Mouse (Mus musculus): ENCODE results near the gene Fam98a. TPM values are rescaled to one million over a fixed set of nuclear protein-coding genes. Genes with fewer than 3 reads are reported as not detected.
A peak's percentile ranks its signal among the peaks of the same experiment; 100 is the strongest.

The Fam98a gene
- 89.0 and 94.7 TPM in 2 replicates for polyA plus RNA-seq (2011; ENCODE audit: insufficient read length, low read depth, missing spikeins)

GRCm38 (mm10) chr17:75551512-75552400 lies at the start of gene Fam98a:
TSS of gene Fam98a (minus strand) at chr17:75551946.
- TF ChIP-seq CTCF (IDR thresholded peaks at IDR 0.05; ENCODE audit: borderline replicate concordance, insufficient read depth, low read length) = peak; percentile 19; the same call in 1 of the 2 replicates
- peak; percentile 87 for TF ChIP-seq POLR2A (IDR thresholded peaks at IDR 0.05; ENCODE audit: low read depth, low read length)
- no peak within 1 kb of the TSS for H3K27ac ChIP-seq (ENCODE audit: insufficient read depth, low read length)
- H3K4me3 ChIP-seq (ENCODE audit: insufficient read depth, low read length) = peak within 1 kb of the TSS; percentile 80
- 0 out of 2 replicates have a peak, but pooled peaks cover 3% of the 10 kb centered on the region for H3K4me1 ChIP-seq (ENCODE audit: control insufficient read depth, insufficient read depth, low read length)

GRCm38 (mm10) chr17:75598652-75599051 lies 46.9 kb upstream of the Fam98a start:
- H3K27ac ChIP-seq (ENCODE audit: insufficient read depth, low read length) = no peak overlapping the region
- H3K4me3 ChIP-seq (ENCODE audit: insufficient read depth, low read length) = no peak overlapping the region
- H3K4me1 ChIP-seq (ENCODE audit: control insufficient read depth, insufficient read depth, low read length) = no peaks in the 10 kb centered on the region
- no peak for TF ChIP-seq CTCF (IDR thresholded peaks at IDR 0.05; ENCODE audit: borderline replicate concordance, insufficient read depth, low read length)
- no peak for TF ChIP-seq POLR2A (IDR thresholded peaks at IDR 0.05; ENCODE audit: low read depth, low read length)

- Histone ChIP-seq H3K4me3 (ENCODE audit: insufficient read depth, low read length) (no peak overlapping the region), H3K27ac (ENCODE audit: insufficient read depth, low read length) (no peak overlapping the region), H3K4me1 (ENCODE audit: control insufficient read depth, insufficient read depth, low read length) (no peaks in the 10 kb centered on the region)
- no peak for TF ChIP-seq CTCF (IDR thresholded peaks at IDR 0.05; ENCODE audit: borderline replicate concordance, insufficient read depth, low read length)
- no peak for TF ChIP-seq POLR2A (IDR thresholded peaks at IDR 0.05; ENCODE audit: low read depth, low read length)
These were observed 31.0 kb upstream of the Fam98a start for GRCm38 (mm10) chr17:75582738-75583137.

- Histone ChIP-seq H3K27ac (ENCODE audit: insufficient read depth, low read length) (no peak overlapping the region), H3K4me3 (ENCODE audit: insufficient read depth, low read length) (no peak overlapping the region), H3K4me1 (ENCODE audit: control insufficient read depth, insufficient read depth, low read length) (no peaks in the 10 kb centered on the region)
- TF ChIP-seq CTCF (IDR thresholded peaks at IDR 0.05; ENCODE audit: borderline replicate concordance, insufficient read depth, low read length) = no peak
- TF ChIP-seq POLR2A (IDR thresholded peaks at IDR 0.05; ENCODE audit: low read depth, low read length) = no peak
These were observed 23.9 kb upstream of the Fam98a start for GRCm38 (mm10) chr17:75575608-75576007.

GRCm38 (mm10) chr17:75558041-75558440 lies 6.3 kb upstream of the Fam98a start:
- no peak overlapping the region for H3K4me3 ChIP-seq (ENCODE audit: insufficient read depth, low read length)
- no peak for TF ChIP-seq POLR2A (IDR thresholded peaks at IDR 0.05; ENCODE audit: low read depth, low read length)
- no peak for TF ChIP-seq CTCF (IDR thresholded peaks at IDR 0.05; ENCODE audit: borderline replicate concordance, insufficient read depth, low read length)
- no peak overlapping the region for H3K27ac ChIP-seq (ENCODE audit: insufficient read depth, low read length)
- no peaks in the 10 kb centered on the region for H3K4me1 ChIP-seq (ENCODE audit: control insufficient read depth, insufficient read depth, low read length)

GRCm38 (mm10) chr17:75557031-75557430 lies 5.3 kb upstream of the Fam98a start:
- TF ChIP-seq CTCF (IDR thresholded peaks at IDR 0.05; ENCODE audit: borderline replicate concordance, insufficient read depth, low read length) (no peak), POLR2A (IDR thresholded peaks at IDR 0.05; ENCODE audit: low read depth, low read length) (no peak)
- no peak overlapping the region for H3K27ac ChIP-seq (ENCODE audit: insufficient read depth, low read length)
- no peaks in the 10 kb centered on the region for H3K4me1 ChIP-seq (ENCODE audit: control insufficient read depth, insufficient read depth, low read length)
- H3K4me3 ChIP-seq (ENCODE audit: insufficient read depth, low read length) = no peak overlapping the region

GRCm38 (mm10) chr17:75550771-75551413 lies 854 bp downstream of the Fam98a start:
- Histone ChIP-seq H3K4me1 (ENCODE audit: control insufficient read depth, insufficient read depth, low read length) (0 out of 2 replicates have a peak, but pooled peaks cover 3% of the 10 kb centered on the region), H3K27ac (ENCODE audit: insufficient read depth, low read length) (no peak overlapping the region), H3K4me3 (ENCODE audit: insufficient read depth, low read length) (peak overlapping the region; percentile 80)
- TF ChIP-seq CTCF (IDR thresholded peaks at IDR 0.05; ENCODE audit: borderline replicate concordance, insufficient read depth, low read length) (no peak), POLR2A (IDR thresholded peaks at IDR 0.05; ENCODE audit: low read depth, low read length) (no peak)

- no peak for TF ChIP-seq CTCF (IDR thresholded peaks at IDR 0.05; ENCODE audit: borderline replicate concordance, insufficient read depth, low read length)
- no peak for TF ChIP-seq POLR2A (IDR thresholded peaks at IDR 0.05; ENCODE audit: low read depth, low read length)
- Histone ChIP-seq H3K4me3 (ENCODE audit: insufficient read depth, low read length) (no peak overlapping the region), H3K27ac (ENCODE audit: insufficient read depth, low read length) (no peak overlapping the region), H3K4me1 (ENCODE audit: control insufficient read depth, insufficient read depth, low read length) (peaks cover 2% of the 10 kb centered on the region)
These were observed 7.5 kb downstream of the Fam98a start for GRCm38 (mm10) chr17:75544262-75544661.

- TF ChIP-seq POLR2A (IDR thresholded peaks at IDR 0.05; ENCODE audit: low read depth, low read length) = no peak
- TF ChIP-seq CTCF (IDR thresholded peaks at IDR 0.05; ENCODE audit: borderline replicate concordance, insufficient read depth, low read length) = no peak
- Histone ChIP-seq H3K4me3 (ENCODE audit: insufficient read depth, low read length) (no peak overlapping the region), H3K4me1 (ENCODE audit: control insufficient read depth, insufficient read depth, low read length) (peaks cover 2% of the 10 kb centered on the region), H3K27ac (ENCODE audit: insufficient read depth, low read length) (no peak overlapping the region)
These were observed 8.3 kb downstream of the Fam98a start for GRCm38 (mm10) chr17:75543434-75543833.

- no peak overlapping the region for H3K4me3 ChIP-seq (ENCODE audit: insufficient read depth, low read length)
- H3K27ac ChIP-seq (ENCODE audit: insufficient read depth, low read length) = no peak overlapping the region
- H3K4me1 ChIP-seq (ENCODE audit: control insufficient read depth, insufficient read depth, low read length) = peaks cover 2% of the 10 kb centered on the region
- TF ChIP-seq CTCF (IDR thresholded peaks at IDR 0.05; ENCODE audit: borderline replicate concordance, insufficient read depth, low read length) (no peak), POLR2A (IDR thresholded peaks at IDR 0.05; ENCODE audit: low read depth, low read length) (no peak)
These were observed 11.9 kb downstream of the Fam98a start for GRCm38 (mm10) chr17:75539841-75540240.
